Mouse (Mus musculus) macrophage (primary cell): ENCODE results near the gene Synpr. TPM values are rescaled to one million over a fixed set of nuclear protein-coding genes. Genes with fewer than 3 reads are reported as not detected.

Experiments used
- H3K27ac ChIP-seq: fragments of 350-480 bp; formaldehyde crosslinking; 2 replicates; pipeline ENCODE4 v1.9.0; 2021
- H3K36me3 ChIP-seq: fragments of 350-480 bp; formaldehyde crosslinking; 2 replicates; pipeline ENCODE4 v1.9.0; 2021; ENCODE audit errors: inconsistent target
- H3K4me3 ChIP-seq: fragments of 350-480 bp; formaldehyde crosslinking; 2 replicates; pipeline ENCODE4 v1.9.0; 2021; ENCODE audit errors: inconsistent target
- H3K79me2 ChIP-seq: fragments of 350-480 bp; formaldehyde crosslinking; 2 replicates; pipeline ENCODE4 v1.9.0; 2021; ENCODE audit errors: inconsistent target
- WGBS: methylation state at CpG from one replicate; pipeline ENCODE4 v1.1.7; 2026; ENCODE audit warnings: inconsistent platforms; ENCODE audit not compliant: missing documents; 5-methylcytosine and 5-hydroxymethylcytosine counted together
- polyA plus RNA-seq: library from polyadenylated mRNA; stranded (reverse); fragments of 250-400 nt; gene quantifications from 3 replicates; pipeline ENCODE4 v1.2.4, GENCODE M21; 2018; ENCODE audit warnings: inconsistent platforms

Gene Synpr
- polyA plus RNA-seq, 1 experiment from 2014 or later: not detected

GRCm38 (mm10) chr14:13651541-13652298, 367.1 kb downstream of the Synpr start:
- Histone ChIP-seq H3K27ac (no peak overlapping the region), H3K4me3 (no peak overlapping the region), H3K79me2 (no peaks in the 10 kb centered on the region), H3K36me3 (no peaks in the 10 kb centered on the region)
- 84% methylated on average over 2 of the region's 2 CpGs for WGBS
